Mouse (Mus musculus): ENCODE measurements around the gene Oxld1.

Gene Oxld1

DNA sequence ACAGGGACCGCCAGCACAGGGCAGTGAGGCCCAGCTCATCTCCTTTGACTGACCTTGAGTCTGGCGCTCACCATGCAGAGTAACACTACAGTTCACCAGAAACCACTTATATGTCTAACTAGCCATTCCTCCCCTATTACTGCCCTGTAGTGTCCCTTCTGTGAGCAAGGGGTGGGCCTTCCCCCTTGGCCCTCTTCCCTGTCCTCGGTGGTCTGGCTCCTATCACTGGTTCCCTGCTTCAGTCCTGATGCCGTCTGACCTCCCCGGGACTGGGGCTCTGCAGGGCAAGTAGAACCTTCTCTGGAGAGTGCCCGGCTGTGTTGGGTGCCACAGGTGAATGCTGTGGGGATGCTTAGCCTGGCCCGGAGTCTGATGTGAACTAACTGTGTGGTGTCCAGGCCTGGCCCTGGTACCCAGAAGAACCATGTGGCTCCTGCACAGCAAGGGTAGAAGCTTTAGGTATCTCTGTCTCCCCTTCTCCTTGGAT is 25.6 kb upstream of the Oxld1 start:
- in situ Hi-C loops (cut with MboI, MseI) = no loop called here

DNA sequence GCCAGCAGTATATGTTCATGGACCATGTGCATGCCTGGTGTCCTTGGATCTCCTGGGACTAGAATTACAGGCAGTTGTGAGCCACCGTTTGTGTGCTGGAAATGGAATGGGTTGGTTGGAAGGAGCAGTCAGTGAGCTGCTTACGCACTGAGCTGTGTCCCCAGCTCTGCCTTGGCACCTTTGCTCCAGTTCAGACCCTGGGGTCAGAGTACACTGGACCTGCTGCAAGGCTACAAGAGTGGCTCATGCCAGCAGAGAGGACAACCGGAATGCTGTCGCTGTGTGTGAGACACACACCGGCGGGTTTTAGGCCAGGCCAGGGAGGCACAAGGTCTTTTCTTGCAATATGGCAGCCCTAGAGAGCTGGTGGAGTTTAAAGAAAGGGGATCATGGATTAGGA is 14.2 kb upstream of the Oxld1 start:
- in situ Hi-C loops (cut with MboI, MseI) = no loop called here

DNA sequence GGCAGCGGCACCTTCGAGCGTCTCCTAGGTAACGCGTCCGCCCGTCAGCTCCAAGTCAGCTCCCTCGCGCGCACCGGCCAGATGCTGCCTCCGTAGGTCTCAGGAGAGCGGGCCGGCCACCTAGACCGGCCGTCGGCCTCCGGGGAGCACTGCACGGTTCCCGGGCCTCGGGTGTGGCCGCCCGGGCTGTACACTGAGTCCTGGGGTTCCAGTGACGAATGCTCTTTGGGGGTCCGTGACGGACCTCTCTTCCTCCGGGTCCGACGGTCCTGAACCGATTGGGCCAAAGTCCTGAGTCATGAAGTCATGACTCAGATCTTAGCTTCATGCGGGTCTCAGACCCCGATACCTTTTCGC is 9.8 kb upstream of the Oxld1 start:
- in situ Hi-C loops (cut with MboI, MseI) = no loop called here

DNA sequence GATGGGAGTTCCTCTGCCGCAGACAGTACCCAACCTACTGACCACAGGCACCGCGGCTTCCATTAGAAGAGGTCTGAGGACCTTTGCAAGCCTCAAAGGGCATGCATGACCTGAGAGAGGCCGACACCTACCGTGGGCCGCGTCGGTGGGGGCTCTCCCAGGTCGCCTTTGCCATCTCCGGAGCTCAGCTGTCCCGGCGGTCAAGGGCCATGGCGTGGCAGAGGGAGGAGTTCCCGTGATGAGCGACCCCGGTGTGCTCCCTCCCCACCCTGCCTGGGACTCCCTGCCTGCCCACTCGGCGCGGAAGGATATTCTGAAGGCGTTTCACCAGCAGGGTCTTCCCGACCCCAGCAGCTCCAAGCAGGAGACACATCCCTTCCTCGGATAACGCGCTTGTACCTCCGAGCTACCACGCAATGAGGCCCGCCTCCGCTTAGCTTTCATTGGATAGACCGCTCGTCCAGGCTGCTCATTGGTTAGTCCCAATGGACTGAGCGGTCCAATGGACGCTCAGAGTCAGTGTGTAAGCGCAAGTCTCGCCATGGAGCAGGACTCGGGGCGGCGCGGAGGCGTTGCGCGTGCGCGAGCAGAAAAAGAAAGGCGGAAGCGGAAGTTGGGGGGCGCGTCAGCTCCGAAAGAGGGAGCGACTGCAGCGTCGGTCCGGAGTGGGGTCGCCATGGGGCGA is 9.3 kb upstream of the Oxld1 start, which contains the start of gene Arl16:
Gene Arl16, minus strand, starts transcription at position 557 of the 685 bp plus-strand sequence.
- in situ Hi-C loops (cut with MboI, MseI) = no loop called here

DNA sequence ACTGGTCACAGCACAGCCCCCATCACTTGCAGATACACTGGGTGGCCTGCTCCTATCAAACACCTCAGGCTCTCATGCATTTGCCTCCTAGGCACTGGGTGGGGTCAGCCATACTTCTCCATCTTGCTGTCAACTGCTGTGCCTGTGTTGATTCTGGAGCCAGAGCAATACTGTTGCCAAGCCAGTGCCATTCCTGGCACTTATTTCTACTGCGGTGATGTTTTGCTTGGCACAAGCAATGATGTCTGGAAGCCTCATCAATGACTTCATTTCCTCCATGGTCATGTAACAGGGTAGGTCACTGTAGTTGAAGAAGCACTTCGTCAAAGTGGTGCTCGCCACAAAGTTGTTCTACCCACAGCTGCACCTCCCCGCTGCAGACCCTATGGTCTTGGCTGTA is 7.7 kb upstream of the Oxld1 start:
- in situ Hi-C loops (cut with MboI, MseI) = no loop called here

DNA sequence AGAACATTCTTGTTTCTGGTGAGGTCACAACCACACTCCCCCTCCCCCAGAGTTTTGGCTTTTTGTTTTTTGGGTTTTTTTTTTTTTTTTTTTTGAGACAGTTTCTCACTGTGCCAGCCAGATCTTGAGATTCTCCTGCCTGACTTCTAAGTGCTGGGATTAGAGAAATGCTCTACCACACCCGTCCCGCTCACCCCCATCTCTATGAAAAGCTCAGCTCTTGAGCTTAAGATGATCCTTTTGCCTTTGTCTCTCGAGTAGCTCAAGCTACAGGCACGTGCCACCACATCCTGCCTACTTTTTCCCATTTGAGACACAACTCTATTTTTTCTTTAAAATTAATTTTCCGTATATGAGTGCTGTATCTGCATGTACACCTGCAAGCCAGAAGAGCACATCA is 6.5 kb upstream of the Oxld1 start:
- in situ Hi-C loops (cut with MboI, MseI) = no loop called here

DNA sequence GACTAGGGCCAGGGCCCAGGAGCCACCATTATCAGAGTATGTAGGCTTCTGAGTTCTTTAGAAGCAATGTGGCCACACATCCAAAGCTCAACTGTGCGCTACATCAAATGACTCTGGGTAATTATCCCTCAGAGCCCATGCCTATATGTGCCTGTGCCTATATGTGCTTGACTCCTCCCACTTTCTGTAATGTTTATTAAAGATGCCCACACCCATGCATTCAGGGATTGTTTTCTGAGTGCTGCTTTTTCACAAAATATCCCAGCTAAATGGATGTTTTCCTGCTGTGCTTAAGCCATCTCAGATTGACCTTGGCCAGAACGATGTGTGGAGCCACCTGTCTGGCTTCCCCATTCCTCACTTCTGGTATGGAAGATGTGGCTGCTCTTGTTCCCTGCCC is 5.7 kb upstream of the Oxld1 start:
- in situ Hi-C loops (cut with MboI, MseI) = no loop called here

DNA sequence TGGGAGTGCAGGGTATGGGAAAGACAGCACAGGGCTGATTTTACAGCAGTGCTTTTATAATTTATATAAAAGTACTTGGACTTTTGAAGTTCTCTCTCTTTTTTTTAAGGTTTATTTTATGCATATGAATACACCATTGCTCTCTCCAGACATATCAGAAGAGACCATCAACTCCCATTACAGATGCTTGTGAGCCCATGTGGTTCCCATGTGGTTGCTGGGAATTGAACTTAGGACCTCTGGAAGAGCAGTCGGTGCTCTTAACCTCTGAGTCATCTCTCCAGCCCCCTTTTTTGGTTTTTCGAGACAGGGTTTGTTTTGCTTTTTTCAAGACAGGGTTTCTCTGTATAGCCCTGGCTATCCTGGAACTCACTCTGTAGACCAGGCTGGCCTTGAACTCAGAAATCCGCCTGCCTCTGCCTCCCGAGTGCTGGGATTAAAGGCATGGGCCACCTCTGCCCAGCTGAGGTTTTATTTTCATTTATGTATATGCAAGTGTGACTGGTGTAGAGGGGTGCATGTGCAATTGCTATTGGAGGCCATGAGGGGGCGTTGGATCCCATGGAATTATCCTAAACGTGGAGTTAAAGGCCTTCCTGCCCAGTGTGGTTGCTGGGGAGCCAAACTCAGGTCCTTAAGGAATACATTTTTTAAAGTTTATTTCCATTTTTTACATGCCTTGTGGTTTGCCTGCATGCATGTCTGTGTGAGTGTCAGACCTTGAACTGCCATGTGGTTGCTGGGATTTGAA is 1.2 kb upstream of the Oxld1 start:
- in situ Hi-C loops (cut with MboI, MseI) = no loop called here

DNA sequence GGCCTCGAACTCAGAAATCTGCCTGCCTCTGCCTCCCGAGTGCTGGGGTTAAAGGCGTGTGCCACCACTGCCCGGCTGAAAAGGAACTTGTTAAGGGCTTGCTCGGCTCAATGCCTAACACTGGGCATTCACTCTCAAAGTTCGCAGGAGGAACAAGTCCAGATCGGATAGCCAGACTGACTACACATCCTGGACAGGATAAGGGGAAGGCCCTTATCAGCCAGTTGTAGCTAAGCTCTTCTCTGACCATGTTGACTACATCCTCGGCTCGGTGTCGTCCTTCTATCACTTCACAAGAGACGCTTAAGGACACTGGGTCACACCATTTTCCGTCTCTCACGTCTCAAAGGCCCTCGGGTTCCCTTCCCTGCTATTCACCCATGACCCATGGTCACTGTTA is 498 bp downstream of the Oxld1 start:
- in situ Hi-C loops (cut with MboI, MseI) = no loop called here

DNA sequence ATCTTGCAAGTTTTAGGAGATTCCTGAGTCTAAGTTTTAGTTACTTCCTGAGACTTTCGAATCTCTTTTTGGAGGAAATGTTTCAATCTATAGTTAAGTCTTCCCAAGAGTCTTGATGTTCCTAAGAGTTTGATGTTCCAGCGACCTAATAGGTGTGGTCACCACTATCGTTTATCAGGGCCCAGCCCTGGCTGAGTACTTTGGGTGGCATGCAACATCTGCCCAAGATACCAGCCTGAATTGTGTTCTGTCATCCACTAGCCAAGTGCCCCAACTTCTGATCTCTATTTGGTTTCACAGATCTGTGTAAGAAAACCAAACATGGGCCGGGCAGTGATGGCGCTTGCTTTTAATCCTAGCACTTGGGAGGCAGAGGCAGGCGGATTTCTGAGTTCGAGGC is 2.5 kb downstream of the Oxld1 start:
- in situ Hi-C loops (cut with MboI, MseI) = no loop called here

DNA sequence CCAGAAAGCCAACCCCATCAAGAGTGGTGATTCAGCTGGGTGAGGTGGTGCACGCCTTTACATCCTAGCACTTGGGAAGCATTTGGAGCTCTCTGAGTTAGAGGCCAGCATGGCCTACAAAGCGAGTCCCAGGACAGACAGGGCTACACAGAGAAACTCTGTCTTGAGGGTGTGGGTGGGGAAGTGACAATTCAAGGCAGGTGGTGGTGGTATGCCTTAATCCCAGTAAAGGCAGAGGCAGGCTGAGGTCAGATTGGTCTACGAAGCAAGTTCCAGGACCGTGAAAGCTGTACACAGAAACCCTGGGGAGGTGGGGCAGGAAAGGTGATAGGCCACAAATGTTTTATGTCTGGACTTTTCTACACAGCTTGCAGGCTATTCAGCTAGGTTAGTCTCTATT is 2.9 kb downstream of the Oxld1 start:
- in situ Hi-C loops (cut with MboI, MseI) = no loop called here

DNA sequence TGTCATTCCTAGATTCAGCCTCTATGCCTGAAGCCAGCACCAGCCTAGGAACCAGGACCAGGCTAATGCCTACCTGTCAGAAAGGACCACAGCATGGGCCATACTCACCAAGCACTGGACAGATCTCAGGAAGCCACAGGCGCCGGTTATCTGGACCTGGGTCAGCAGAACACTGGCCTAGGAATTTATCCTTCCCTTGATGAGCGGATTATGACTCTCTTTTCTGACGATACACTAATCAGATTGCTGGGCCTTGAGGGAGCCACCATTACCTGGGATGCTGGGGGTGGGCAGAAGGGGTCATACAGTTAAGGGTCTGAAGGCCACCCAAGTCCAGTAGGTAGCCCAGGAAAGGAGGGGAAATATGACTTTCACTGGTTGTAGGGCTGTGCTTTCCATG is 4.6 kb downstream of the Oxld1 start, which contains the start of gene Pde6g:
Gene Pde6g, minus strand, starts transcription at position 195 of the 400 bp plus-strand sequence.
- in situ Hi-C loops (cut with MboI, MseI) = no loop called here

DNA sequence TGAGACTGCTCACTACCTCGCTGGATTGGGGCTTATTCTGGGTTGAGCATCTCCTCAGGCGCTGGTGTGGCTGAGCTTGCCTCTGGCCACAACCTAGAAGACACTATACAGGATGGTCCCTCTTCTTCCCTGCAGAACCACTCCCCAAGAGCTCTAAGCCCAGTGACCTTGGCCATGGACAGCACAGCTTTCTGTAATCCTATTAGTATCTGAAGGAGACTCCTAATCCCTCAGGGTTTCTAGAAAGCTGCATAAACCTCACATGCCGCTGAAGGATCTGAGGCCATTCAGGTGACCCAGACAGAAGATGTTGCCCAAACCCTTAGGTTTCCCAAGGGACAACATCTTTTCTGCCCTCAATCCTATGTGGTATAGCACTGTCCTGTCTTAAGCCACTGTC is 5.6 kb downstream of the Oxld1 start:
- in situ Hi-C loops (cut with MboI, MseI) = no loop called here

DNA sequence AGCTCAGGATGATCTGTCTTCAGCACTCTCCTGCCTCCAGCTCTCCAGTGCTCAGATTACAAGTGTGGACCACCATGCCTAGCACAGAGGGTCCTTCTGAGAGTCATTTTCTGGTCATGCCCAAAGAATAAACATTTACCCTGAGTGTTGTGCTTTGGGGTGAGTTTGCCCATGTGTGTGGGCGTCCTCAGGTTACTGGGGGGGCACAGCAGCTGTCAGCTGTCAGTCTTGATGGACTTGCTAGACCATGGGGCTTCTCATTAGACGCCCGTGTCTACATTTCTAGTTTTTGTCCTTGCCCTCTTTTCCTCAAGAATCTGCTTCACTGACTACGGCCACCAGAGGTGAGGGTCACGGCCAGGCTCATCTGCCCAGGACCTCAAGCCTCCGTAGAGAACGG is 10.7 kb downstream of the Oxld1 start:
- in situ Hi-C loops (cut with MboI, MseI) = no loop called here

DNA sequence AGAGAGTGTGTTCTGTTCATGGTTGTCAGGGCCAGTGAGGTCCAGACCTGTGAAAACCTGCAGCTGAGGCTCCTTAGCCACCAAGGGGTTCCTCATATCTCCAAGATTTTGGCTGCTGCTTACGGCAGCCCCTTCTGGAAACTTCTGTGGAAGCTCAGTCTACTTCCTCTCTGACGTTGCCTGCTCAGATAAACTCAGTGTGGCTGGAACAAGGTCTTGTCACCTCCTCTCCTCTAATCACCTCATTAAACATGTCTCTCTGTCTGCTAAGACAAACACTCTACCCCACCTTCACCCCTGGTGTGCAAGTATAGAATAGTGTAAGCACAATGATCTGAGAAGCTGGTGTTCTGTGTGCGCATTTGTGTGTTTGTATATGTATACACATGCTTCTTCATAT is 12.4 kb downstream of the Oxld1 start:
- in situ Hi-C loops (cut with MboI, MseI) = no loop called here

DNA sequence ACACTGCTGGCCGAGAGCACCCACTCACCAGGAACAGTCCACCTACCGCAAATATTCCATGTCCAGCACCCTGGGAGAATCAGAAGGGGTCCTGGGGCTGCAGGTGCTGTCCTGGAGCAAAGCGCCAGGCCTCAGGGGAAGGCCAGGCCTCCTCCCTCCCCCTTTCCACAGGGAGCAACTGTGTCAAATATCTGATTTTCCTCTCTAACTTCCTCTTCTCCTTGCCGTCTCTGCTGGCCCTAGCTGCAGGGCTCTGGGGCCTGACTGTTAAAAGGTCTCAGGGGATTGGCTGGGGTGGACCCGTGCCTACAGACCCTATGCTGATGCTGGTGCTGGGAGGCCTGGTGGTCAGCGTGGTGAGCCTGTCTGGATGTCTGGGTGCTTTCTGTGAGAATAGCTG is 13.8 kb downstream of the Oxld1 start:
- in situ Hi-C loops (cut with MboI, MseI) = no loop called here

DNA sequence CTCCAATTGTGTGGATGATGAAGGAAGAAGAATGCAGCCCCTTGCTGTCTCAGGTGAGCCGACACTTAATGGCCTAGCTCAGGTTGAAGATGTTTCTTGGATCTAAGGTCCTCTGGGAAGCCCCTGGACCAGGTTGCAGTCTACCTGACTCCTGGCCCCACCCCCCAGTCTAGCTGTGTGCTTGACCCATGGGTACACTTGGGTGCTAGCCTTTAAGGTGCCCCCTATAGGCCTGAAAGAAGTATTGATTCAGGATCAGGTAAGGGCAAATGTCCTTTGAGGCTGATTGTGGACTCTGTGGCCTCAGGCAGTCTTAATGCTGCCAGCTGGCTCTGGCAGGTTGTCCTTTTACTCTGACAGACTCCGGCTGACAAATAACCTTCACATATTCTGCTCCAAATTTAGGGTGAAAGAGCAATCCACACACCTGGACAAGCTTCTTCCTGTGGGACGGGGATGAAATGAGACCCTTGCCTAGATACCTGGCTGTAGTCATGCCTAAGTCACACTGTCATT is 15.0 kb downstream of the Oxld1 start:
- in situ Hi-C loops (cut with MboI, MseI) = no loop called here

DNA sequence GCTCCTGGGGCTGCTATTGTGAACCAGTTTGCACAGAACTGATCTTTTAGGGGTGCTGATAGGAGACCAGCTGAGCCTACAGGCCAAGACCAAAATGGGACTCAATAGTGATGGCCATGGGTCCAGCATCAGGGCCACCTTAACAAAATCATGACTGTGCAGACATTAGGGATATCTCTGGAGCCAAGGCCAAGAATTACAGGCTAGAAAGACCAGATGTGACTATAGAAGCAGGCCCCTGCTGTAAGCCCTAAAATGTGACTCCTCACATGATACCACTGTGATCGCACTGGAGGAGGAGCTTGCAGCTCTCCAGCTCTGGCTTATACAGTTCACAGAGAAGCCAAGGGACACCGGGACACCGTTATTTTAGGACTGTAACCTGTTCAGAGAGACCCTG is 15.5 kb downstream of the Oxld1 start, which contains the start of gene Tspan10:
Gene Tspan10, plus strand, starts transcription at position 301 of the 400 bp plus-strand sequence.
- in situ Hi-C loops (cut with MboI, MseI) = no loop called here

DNA sequence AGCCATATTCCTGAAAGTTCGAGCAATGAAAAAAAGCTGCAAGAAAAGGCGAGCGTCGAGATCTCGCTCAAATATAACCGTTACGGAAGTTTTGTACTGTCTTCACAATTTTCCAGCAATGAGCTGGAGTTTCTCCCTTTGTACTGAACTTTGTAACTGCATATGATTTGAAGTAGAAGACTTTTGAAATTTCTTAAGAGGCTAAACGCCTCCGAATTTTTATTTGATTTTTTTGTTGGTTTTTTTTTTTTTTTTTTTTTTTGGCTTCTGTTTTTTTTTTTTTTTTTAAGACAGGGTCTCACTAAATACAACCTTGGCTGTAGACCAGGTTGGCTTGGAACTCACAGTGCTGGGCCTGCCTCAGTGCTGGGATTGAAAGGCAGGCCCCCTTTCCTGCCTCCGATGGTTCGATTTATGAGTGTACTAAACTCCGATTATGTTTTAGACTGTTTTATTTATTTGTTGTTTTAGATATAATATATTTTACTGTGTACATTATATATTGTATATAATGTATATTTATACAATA is 19.9 kb downstream of the Oxld1 start:
- in situ Hi-C loops (cut with MboI, MseI) = no loop called here

DNA sequence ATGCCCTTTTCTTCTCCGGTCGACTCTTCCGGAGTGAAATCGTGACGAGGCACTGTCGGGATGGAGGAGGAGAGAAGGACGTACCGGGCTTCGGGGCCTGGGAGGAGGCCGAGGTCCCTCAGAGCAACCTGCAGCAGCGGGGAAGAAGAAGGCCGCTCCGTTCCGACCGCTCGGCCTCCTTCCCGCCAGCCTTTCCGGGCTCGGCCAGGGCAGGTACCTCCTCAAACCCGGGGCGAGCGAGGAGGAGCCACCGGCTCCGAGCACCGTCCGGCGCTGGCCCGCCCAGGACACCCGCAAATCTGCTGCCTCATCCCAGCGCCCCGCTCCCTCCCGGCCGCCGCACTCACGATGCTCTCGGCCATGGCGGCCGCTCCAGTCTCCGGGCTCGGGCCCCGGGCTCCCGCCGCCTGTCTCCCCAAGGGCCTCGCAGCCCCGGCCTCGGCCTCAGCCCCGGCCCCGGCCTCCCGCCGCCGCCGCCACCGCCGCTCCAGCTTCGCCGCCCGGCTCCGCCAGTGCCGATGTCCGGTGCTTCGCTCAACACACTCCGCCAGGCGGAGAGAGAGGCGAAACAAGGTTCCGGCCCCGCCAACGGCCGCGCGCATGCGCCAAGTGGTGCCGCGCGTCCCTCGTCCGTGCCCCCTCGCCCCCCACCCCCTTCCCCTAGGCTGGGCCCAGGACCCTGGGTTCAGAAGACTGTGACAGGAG is 20.6 kb downstream of the Oxld1 start, which contains the start of gene Nploc4:
Gene Nploc4, minus strand, starts transcription at position 557 of the 705 bp plus-strand sequence.
- in situ Hi-C loops (cut with MboI, MseI) = no loop called here

DNA sequence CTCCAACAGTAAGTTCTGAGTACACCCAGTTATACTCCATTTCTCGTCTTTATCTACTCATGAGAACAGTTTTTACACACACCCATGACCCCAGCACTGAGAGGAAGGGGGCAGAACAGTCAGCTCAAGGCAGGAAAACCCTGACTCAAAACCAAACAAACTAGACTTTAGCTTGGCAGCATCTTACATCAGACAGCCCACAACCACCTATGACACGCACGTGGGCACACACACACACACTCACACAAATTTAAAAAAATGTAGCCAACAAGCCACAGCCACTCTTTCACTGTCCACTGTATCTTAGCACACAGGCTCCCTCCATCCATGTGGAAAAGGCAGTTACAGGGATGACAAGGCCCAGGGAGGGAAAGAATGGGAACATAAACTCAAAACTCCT is 31.1 kb downstream of the Oxld1 start:
- in situ Hi-C loops (cut with MboI, MseI) = no loop called here

Measured in T-helper 2 cell (primary cell).